Mouse (Mus musculus): ENCODE data around the gene Kcnv2.

The Kcnv2 gene

DNA sequence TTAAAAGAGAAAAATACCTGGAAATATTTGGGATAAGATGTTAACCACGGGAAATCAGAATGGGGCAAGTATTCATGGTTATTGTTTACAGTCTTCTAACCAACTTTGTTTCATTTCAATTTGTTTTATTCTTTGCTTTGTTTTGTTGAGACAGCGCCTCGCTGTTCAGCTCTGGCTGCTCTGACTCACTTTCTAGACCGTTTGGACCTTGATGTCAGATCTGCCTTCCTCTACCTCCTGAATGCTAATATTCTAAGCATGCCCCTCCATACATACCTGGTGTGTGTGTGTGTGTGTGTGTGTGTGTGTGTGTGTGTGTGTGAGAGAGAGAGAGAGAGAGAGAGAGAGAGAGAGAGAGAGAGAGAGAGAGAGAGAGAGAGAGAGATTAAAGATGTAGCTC, 41.5 kb downstream of the Kcnv2 start:
- in situ Hi-C loops (cut with MboI; ENCODE audit: low sequenced_read_pairs): no loop called here

DNA sequence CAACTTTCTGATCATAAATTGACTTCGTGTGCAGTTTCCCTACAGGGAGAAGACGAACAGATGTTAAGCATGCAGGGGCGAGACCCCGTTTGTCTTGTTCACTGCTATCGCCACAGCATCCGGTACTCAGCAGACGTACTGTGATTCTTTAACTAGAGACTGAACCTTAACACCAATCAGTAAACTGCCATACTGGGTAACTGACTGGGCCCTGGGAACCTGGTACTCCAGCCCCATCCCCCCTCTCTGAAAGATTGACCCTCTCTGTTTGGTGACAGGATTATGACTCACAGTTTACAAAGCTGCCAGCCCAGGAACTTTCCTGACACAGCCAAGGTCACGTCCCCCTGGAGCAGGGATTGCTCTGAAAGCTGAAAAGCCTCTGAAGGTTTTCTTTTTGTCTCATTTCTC, 42.1 kb downstream of the Kcnv2 start:
- in situ Hi-C loops (cut with MboI; ENCODE audit: low sequenced_read_pairs): no loop called here

DNA sequence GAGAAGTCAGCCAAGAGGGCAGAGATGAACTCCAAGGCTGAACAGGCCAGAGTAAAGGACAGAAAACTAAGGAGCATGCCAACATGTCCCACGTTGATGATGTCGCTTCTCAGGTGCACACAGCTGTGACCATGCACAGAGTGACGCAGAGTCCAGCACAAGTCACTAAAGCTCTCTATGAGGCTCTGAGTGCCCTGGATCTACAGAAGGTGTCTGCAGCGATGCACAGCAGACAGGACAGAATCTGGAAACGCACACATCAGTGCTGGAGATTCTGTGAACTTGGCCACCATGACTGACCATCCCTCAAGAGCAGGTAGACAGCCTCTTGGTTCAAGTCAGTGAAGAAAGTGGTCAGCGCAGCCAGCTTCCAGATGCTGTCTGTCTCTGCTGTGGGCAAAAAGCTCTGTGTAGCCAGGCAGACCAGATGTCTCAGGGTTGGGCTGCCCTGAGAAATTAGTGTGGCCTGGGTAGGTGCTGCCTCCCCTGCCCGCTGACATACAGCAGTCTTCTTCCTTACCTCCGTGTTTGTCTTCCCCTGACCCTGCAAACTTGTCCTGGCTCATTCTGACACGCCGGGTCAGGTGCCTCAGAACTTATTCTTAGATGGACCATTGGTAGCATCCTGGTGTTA, 43.8 kb downstream of the Kcnv2 start:
- in situ Hi-C loops (cut with MboI; ENCODE audit: low sequenced_read_pairs): no loop called here

DNA sequence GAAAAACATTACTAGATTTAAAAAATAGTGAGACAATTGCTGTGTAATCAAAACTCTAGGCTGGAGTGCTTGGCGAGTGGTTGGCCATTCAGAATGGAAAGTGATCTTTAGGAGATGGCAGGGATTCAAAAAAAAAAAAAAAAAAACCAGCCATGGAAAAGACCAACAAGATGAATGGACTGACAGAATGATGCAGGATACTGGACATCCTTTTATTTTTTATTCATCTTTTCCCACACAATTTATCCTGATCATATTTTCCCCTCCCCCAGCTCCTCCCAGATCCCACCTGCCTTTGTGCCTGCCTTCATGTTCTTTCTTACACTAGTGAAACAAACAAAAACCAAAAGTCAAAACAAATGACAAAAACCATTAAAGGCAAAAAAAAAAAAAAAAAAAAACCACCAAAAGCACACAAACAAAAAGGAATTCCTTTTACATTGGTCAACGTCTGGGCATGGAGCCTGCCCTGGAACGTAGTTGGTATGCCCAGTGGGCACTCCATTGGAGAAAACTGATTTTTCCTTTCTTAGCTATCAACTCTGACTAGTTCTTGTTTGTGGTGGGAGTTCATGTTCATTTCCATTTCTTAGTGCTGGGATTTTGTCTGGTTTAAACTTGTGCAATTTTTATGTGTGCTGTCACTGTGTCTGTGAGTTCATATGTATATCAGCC, 47.2 kb downstream of the Kcnv2 start:
- in situ Hi-C loops (cut with MboI; ENCODE audit: low sequenced_read_pairs): no loop called here

GRCm38 (mm10) chr19:27370174-27370573, 47.8 kb downstream of the Kcnv2 start:
- in situ Hi-C loops (cut with MboI; ENCODE audit: low sequenced_read_pairs): no loop called here

- in situ Hi-C loops (cut with MboI; ENCODE audit: low sequenced_read_pairs): no loop called here
These were observed 48.4 kb downstream of the Kcnv2 start for GRCm38 (mm10) chr19:27370784-27371183.

DNA sequence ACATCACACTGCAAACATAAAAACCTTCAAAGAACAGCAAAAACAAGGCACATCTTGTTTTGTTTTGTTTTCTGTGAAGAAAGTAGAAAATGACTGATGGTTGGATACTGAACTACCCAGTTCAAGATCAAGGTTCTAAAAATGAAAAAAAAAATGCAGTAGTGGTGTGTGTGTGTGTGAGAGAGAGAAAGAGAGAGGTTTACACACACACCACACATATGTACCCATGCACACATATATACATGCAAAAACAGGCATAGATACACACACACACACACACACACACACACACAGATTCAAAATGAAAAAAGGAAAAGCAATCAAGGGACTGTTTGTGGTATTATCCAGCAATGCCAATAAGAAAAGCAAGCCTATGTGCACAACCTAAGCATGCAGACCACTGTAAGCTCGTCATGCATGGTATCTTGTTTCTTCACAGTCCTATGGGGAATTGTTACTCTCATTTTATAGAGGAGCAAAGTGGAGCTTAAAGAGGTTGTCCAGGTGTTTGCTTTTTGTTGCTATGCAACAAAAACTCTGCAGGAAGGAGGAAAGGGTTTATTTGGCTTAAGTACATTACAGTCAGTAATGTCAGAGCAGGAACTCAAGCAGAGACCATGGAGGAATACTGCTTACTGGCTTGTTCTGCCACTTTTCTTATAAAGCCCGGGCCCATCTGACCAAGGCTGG, 57.5 kb downstream of the Kcnv2 start:
- in situ Hi-C loops (cut with MboI; ENCODE audit: low sequenced_read_pairs): no loop called here

DNA sequence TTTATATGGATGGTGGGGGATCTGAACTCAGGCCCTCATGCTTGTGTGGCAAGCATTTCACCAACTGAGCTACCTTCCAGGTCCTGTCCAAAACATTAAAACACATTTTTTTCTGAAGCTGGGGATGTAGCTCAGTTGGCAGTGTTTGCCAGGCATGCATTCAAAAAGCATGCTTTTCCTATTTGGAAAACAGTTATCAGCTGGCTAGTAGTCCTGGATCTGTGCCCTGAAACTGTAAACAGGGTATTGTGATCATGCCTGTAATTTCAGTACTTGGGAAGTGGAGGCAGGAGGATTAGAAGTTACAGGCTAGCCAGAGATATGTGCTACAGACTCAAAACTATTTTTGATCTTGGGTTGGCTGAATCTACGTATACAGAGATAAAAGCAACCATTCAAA, 59.7 kb downstream of the Kcnv2 start:
- in situ Hi-C loops (cut with MboI; ENCODE audit: low sequenced_read_pairs): no loop called here

GRCm38 (mm10) chr19:27383266-27383665, 60.9 kb downstream of the Kcnv2 start:
- in situ Hi-C loops (cut with MboI; ENCODE audit: low sequenced_read_pairs): no loop called here

- in situ Hi-C loops (cut with MboI; ENCODE audit: low sequenced_read_pairs): no loop called here
These were observed 62.9 kb downstream of the Kcnv2 start for GRCm38 (mm10) chr19:27385304-27385703.
